Mouse (Mus musculus) neural tube, embryonic 10.5 days (tissue): ENCODE data around the gene Lrsam1.
A peak's percentile ranks its signal among the peaks of the same experiment; 100 is the strongest.

ENCODE experiments used
- DNase-seq: peaks from one replicate; pipeline ENCODE4 v3.0.0-alpha.2; 2017; ENCODE audit warnings: low spot score; ENCODE audit errors: extremely low spot score

The Lrsam1 gene

GRCm38 (mm10) chr2:32966689-32967631, 5.5 kb upstream of the Lrsam1 start:
- DNase-seq, result peak; percentile 86

- DNase-seq, result no peak
These were observed 4.8 kb upstream of the Lrsam1 start for GRCm38 (mm10) chr2:32966184-32966688.

GRCm38 (mm10) chr2:32965511-32966183, 4.2 kb upstream of the Lrsam1 start:
- no peak for DNase-seq

GRCm38 (mm10) chr2:32964659-32965457, 3.4 kb upstream of the Lrsam1 start:
- no peak for DNase-seq

- no peak for DNase-seq
These were observed 2.6 kb upstream of the Lrsam1 start for GRCm38 (mm10) chr2:32963981-32964380.

GRCm38 (mm10) chr2:32963544-32963943, 2.1 kb upstream of the Lrsam1 start:
- no peak for DNase-seq

- DNase-seq, result no peak
These were observed 1.4 kb upstream of the Lrsam1 start for GRCm38 (mm10) chr2:32962875-32963220.

GRCm38 (mm10) chr2:32962062-32962874, 854 bp upstream of the Lrsam1 start:
- DNase-seq, result peak; percentile 47

GRCm38 (mm10) chr2:32960273-32960672, 1.1 kb downstream of the Lrsam1 start:
- DNase-seq, result no peak

- no peak for DNase-seq
These were observed 4.1 kb downstream of the Lrsam1 start for GRCm38 (mm10) chr2:32957344-32957743.

GRCm38 (mm10) chr2:32954581-32954980, 6.8 kb downstream of the Lrsam1 start:
- DNase-seq, result no peak

- no peak for DNase-seq
These were observed 14.0 kb downstream of the Lrsam1 start for GRCm38 (mm10) chr2:32947454-32947853.

GRCm38 (mm10) chr2:32940483-32940882, 20.9 kb downstream of the Lrsam1 start:
- DNase-seq, result no peak

GRCm38 (mm10) chr2:32939418-32939817, 22.0 kb downstream of the Lrsam1 start:
- peak; percentile 36 for DNase-seq

GRCm38 (mm10) chr2:32938741-32939140, 22.7 kb downstream of the Lrsam1 start:
- DNase-seq, result no peak

GRCm38 (mm10) chr2:32931730-32932129, 29.7 kb downstream of the Lrsam1 start:
- no peak for DNase-seq

- DNase-seq, result no peak
These were observed 32.2 kb downstream of the Lrsam1 start for GRCm38 (mm10) chr2:32928947-32929829.

GRCm38 (mm10) chr2:32928235-32928946, 33.0 kb downstream of the Lrsam1 start:
- DNase-seq, result peak; percentile 56

GRCm38 (mm10) chr2:32927624-32928234, 33.7 kb downstream of the Lrsam1 start:
- DNase-seq, result no peak
